Mouse (Mus musculus): ENCODE measurements at regions not wholly inside any gene's neighbourhood (a gene's known extent, or its start where the extent isn't known, plus 50 kb on each side); places are given as distances from the start of the nearest gene placed in this dataset.

GRCm38 (mm10) chr5:14309981-14310380 lies 204.7 kb upstream of the Pclo start:
- Histone ChIP-seq H3K79me3 (ENCODE audit: low read depth) (no peaks in the 10 kb centered on the region), H3K79me2 (ENCODE audit: control insufficient read depth, insufficient read depth) (no peaks in the 10 kb centered on the region), H3K4me3 (ENCODE audit: insufficient read depth, poor library complexity, severe bottlenecking) (no peak overlapping the region), H3K36me3 (ENCODE audit: control insufficient read depth, insufficient read depth) (no peaks in the 10 kb centered on the region), H3ac (ENCODE audit: control insufficient read depth, insufficient read length, low read depth) (no peak overlapping the region), H3K27me3 (ENCODE audit: control insufficient read depth, insufficient read depth, insufficient read length) (no peaks in the 10 kb centered on the region)
- TF ChIP-seq USF1 (IDR thresholded peaks at IDR 0.05; ENCODE audit: low read depth) (no peak), MAX (IDR thresholded peaks at IDR 0.05) (peak; percentile 25), MYOG (IDR thresholded peaks at IDR 0.05; ENCODE audit: control insufficient read depth, extremely low read depth, insufficient read length) (no peak)

GRCm38 (mm10) chr5:14311729-14312128 lies 203.0 kb upstream of the Pclo start:
- TF ChIP-seq MYOD1 (IDR thresholded peaks at IDR 0.05; ENCODE audit: control insufficient read depth, insufficient read length, low read depth) (no peak), CTCF (IDR thresholded peaks at IDR 0.05; ENCODE audit: control insufficient read depth, insufficient read depth, insufficient read length) (no peak), MYOG (IDR thresholded peaks at IDR 0.05; ENCODE audit: control insufficient read depth, extremely low read depth, insufficient read length) (no peak), FOSL1 (IDR thresholded peaks at IDR 0.05; ENCODE audit: insufficient read depth, low read length, poor library complexity, severe bottlenecking) (no peak), CEBPB (IDR thresholded peaks at IDR 0.05; ENCODE audit: low read depth) (no peak), MAX (IDR thresholded peaks at IDR 0.05) (no peak), USF1 (IDR thresholded peaks at IDR 0.05; ENCODE audit: low read depth) (no peak)
- H3K27me3 ChIP-seq (ENCODE audit: control insufficient read depth, insufficient read depth, insufficient read length) = no peaks in the 10 kb centered on the region
- no peak overlapping the region for H3ac ChIP-seq (ENCODE audit: control insufficient read depth, insufficient read length, low read depth)
- H3K36me3 ChIP-seq (ENCODE audit: control insufficient read depth, insufficient read depth) = no peaks in the 10 kb centered on the region
- H3K79me3 ChIP-seq (ENCODE audit: low read depth) = no peaks in the 10 kb centered on the region
- no peak overlapping the region for H3K4me3 ChIP-seq (ENCODE audit: insufficient read depth, poor library complexity, severe bottlenecking)
- H3K79me2 ChIP-seq (ENCODE audit: control insufficient read depth, insufficient read depth) = no peaks in the 10 kb centered on the region

- TF ChIP-seq USF1 (IDR thresholded peaks at IDR 0.05; ENCODE audit: low read depth) (no peak), MYOG (IDR thresholded peaks at IDR 0.05; ENCODE audit: control insufficient read depth, extremely low read depth, insufficient read length) (no peak), MYOD1 (IDR thresholded peaks at IDR 0.05; ENCODE audit: control insufficient read depth, insufficient read length, low read depth) (no peak), CEBPB (IDR thresholded peaks at IDR 0.05; ENCODE audit: low read depth) (no peak), MAX (IDR thresholded peaks at IDR 0.05) (no peak), FOSL1 (IDR thresholded peaks at IDR 0.05; ENCODE audit: insufficient read depth, low read length, poor library complexity, severe bottlenecking) (no peak), CTCF (IDR thresholded peaks at IDR 0.05; ENCODE audit: control insufficient read depth, insufficient read depth, insufficient read length) (no peak)
- no peaks in the 10 kb centered on the region for H3K27me3 ChIP-seq (ENCODE audit: control insufficient read depth, insufficient read depth, insufficient read length)
- H3ac ChIP-seq (ENCODE audit: control insufficient read depth, insufficient read length, low read depth) = no peak overlapping the region
Observed at GRCm38 (mm10) chr5:14320216-14320615, 194.5 kb upstream of the Pclo start.

GRCm38 (mm10) chr5:14322000-14322399 lies 192.7 kb upstream of the Pclo start:
- Histone ChIP-seq H3K79me3 (ENCODE audit: low read depth) (no peaks in the 10 kb centered on the region), H3K4me3 (ENCODE audit: insufficient read depth, poor library complexity, severe bottlenecking) (no peak overlapping the region), H3K79me2 (ENCODE audit: control insufficient read depth, insufficient read depth) (no peaks in the 10 kb centered on the region), H3K36me3 (ENCODE audit: control insufficient read depth, insufficient read depth) (no peaks in the 10 kb centered on the region), H3ac (ENCODE audit: control insufficient read depth, insufficient read length, low read depth) (no peak overlapping the region), H3K27me3 (ENCODE audit: control insufficient read depth, insufficient read depth, insufficient read length) (no peaks in the 10 kb centered on the region)
- no peak for TF ChIP-seq USF1 (IDR thresholded peaks at IDR 0.05; ENCODE audit: low read depth)
- TF ChIP-seq FOSL1 (IDR thresholded peaks at IDR 0.05; ENCODE audit: insufficient read depth, low read length, poor library complexity, severe bottlenecking) = no peak
- no peak for TF ChIP-seq MYOG (IDR thresholded peaks at IDR 0.05; ENCODE audit: control insufficient read depth, extremely low read depth, insufficient read length)
- no peak for TF ChIP-seq CEBPB (IDR thresholded peaks at IDR 0.05; ENCODE audit: low read depth)
- TF ChIP-seq MYOD1 (IDR thresholded peaks at IDR 0.05; ENCODE audit: control insufficient read depth, insufficient read length, low read depth) = no peak
- no peak for TF ChIP-seq MAX (IDR thresholded peaks at IDR 0.05)
- TF ChIP-seq CTCF (IDR thresholded peaks at IDR 0.05; ENCODE audit: control insufficient read depth, insufficient read depth, insufficient read length) = no peak

More at GRCm38 (mm10) chr5:14320216-14320615, 194.5 kb upstream of the Pclo start:
- Histone ChIP-seq H3K4me3 (ENCODE audit: insufficient read depth, poor library complexity, severe bottlenecking) (no peak overlapping the region), H3K36me3 (ENCODE audit: control insufficient read depth, insufficient read depth) (no peaks in the 10 kb centered on the region), H3K79me3 (ENCODE audit: low read depth) (no peaks in the 10 kb centered on the region), H3K79me2 (ENCODE audit: control insufficient read depth, insufficient read depth) (no peaks in the 10 kb centered on the region)

GRCm38 (mm10) chr5:14360446-14360845 lies 154.3 kb upstream of the Pclo start:
- no peak overlapping the region for H3K4me3 ChIP-seq (ENCODE audit: insufficient read depth, poor library complexity, severe bottlenecking)
- H3K79me2 ChIP-seq (ENCODE audit: control insufficient read depth, insufficient read depth) = no peaks in the 10 kb centered on the region
- no peaks in the 10 kb centered on the region for H3K36me3 ChIP-seq (ENCODE audit: control insufficient read depth, insufficient read depth)
- H3K27me3 ChIP-seq (ENCODE audit: control insufficient read depth, insufficient read depth, insufficient read length) = no peaks in the 10 kb centered on the region
- H3ac ChIP-seq (ENCODE audit: control insufficient read depth, insufficient read length, low read depth) = no peak overlapping the region
- no peaks in the 10 kb centered on the region for H3K79me3 ChIP-seq (ENCODE audit: low read depth)
- TF ChIP-seq USF1 (IDR thresholded peaks at IDR 0.05; ENCODE audit: low read depth) (no peak), CTCF (IDR thresholded peaks at IDR 0.05; ENCODE audit: control insufficient read depth, insufficient read depth, insufficient read length) (no peak), FOSL1 (IDR thresholded peaks at IDR 0.05; ENCODE audit: insufficient read depth, low read length, poor library complexity, severe bottlenecking) (no peak), MAX (IDR thresholded peaks at IDR 0.05) (no peak)

- no peak for TF ChIP-seq MYOG (IDR thresholded peaks at IDR 0.05; ENCODE audit: control insufficient read depth, extremely low read depth, insufficient read length)
- TF ChIP-seq CTCF (IDR thresholded peaks at IDR 0.05; ENCODE audit: control insufficient read depth, insufficient read depth, insufficient read length) = peak; percentile 34
- Histone ChIP-seq H3K4me3 (ENCODE audit: insufficient read depth, poor library complexity, severe bottlenecking) (no peak overlapping the region), H3ac (ENCODE audit: control insufficient read depth, insufficient read length, low read depth) (no peak overlapping the region)
Observed at GRCm38 (mm10) chr5:14389184-14389890, 125.4 kb upstream of the Pclo start.

More at GRCm38 (mm10) chr5:14389184-14389890, 125.4 kb upstream of the Pclo start:
- Histone ChIP-seq H3K79me3 (ENCODE audit: low read depth) (no peaks in the 10 kb centered on the region), H3K79me2 (ENCODE audit: control insufficient read depth, insufficient read depth) (no peaks in the 10 kb centered on the region), H3K27me3 (ENCODE audit: control insufficient read depth, insufficient read depth, insufficient read length) (no peaks in the 10 kb centered on the region), H3K36me3 (ENCODE audit: control insufficient read depth, insufficient read depth) (no peaks in the 10 kb centered on the region)

Data from C2C12 (cell line).